Mouse (Mus musculus) cortical plate, adult 2 months (tissue): ENCODE data around the gene Hrct1. TPM values are rescaled to one million over a fixed set of nuclear protein-coding genes. Genes with fewer than 3 reads are reported as not detected.

Experiments used
- H3K27ac ChIP-seq: fragments of 200-500 bp; 2 replicates; pipeline ENCODE4 v1.5.1; 2012; ENCODE audit warnings: low read length, control low read depth, inconsistent platforms; ENCODE audit not compliant: insufficient read depth
- H3K4me1 ChIP-seq: fragments of 200-500 bp; 2 replicates; pipeline ENCODE4 v1.6.1; 2011; ENCODE audit warnings: low read length; ENCODE audit not compliant: control insufficient read depth, insufficient read depth
- H3K4me3 ChIP-seq: fragments of 200-500 bp; 2 replicates; pipeline ENCODE4 v1.5.1; 2011; ENCODE audit warnings: mild to moderate bottlenecking, low read length, control low read depth; ENCODE audit not compliant: insufficient read depth
- CTCF ChIP-seq: fragments of 200-500 bp; IDR thresholded peaks from 2 replicates; pipeline ENCODE4 v1.5.1; 2011; ENCODE audit warnings: mild to moderate bottlenecking, control low read depth, low read length; ENCODE audit not compliant: insufficient read depth; ENCODE audit errors: extremely low read depth
- POLR2A ChIP-seq: fragments of 200-500 bp; IDR thresholded peaks from 2 replicates; pipeline ENCODE4 v1.6.1; 2011; ENCODE audit warnings: mild to moderate bottlenecking, low read length, control low read depth; ENCODE audit not compliant: insufficient read depth; ENCODE audit errors: extremely low read depth
- polyA plus RNA-seq: library from polyadenylated mRNA; depleted of rRNA; stranded (reverse); fragments of >200 nt; gene quantifications from 2 replicates; pipeline ENCODE4 v1.2.3, GENCODE M21; 2012; rRNA removed

Hrct1 gene
- polyA plus RNA-seq, 1 experiment = 1.8 TPM

DNA sequence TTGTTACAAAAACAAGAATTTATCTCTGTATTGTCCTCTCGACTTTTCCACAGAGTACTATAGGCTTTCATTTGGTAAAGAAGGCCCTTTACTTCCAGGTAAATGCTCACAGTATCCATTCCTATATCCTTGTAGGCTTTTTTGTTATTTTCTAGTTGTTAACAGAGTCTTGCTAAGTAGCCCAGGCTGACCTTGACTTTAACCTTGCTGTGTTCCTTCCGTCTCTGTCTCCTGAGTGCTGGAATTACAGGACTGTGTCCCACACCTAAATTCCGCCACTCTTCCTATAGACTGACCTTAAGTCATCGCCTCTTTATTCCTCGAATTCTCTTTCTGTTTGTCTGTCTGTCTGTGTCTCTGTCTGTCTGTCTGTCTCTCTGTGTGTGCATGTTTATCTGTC, 41.4 kb downstream of the Hrct1 start:
- Histone ChIP-seq H3K4me3 (no peak overlapping the region), H3K4me1 (no peaks in the 10 kb centered on the region), H3K27ac (no peak overlapping the region)
- TF ChIP-seq CTCF = no peak
- no peak for TF ChIP-seq POLR2A

DNA sequence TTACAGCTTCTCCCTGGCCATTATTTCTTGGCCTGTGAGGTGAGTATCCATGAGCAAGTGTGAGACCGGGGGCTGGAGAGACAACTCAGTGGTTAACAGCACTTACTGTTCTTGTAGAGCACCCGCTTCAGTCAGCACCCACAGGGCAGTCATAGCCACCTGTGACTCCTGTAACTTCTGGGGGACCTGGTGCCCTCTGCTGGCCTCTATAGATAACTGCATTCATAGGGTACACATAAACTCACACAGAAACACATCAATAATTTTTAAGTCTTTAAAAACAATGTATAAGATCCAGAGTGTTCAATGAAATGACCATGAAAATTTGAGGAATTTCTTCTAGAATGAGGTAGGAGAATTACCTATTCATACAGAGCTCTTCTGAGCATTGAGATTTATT, 42.4 kb downstream of the Hrct1 start:
- Histone ChIP-seq H3K4me3 (no peak overlapping the region), H3K27ac (no peak overlapping the region), H3K4me1 (no peaks in the 10 kb centered on the region)
- TF ChIP-seq POLR2A (no peak), CTCF (no peak)

DNA sequence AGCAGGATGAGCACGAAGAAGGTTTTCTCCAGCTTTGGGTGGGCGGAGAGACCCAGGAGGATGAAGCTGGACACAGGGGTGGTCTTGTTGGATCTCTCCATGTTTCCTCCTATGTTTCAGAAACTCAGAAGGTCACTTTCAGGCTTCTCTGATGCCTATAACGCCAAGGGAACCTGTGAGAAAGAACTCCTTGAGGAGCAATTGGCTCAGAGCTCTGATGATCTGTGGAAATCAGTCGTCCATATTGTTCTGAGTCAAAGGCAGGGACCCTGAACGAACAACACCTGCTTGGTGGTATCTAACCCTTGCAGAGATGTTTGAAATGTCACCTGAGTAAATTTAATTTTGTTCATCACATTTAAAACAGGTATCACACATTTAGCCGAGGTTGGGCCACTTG, 43.9 kb downstream of the Hrct1 start, which contains the start of gene Olfr159:
Olfr159 (minus strand) TSS at position 101 of the 400 bp plus-strand sequence.
- TF ChIP-seq POLR2A (no peak), CTCF (no peak)
- Histone ChIP-seq H3K4me1 (no peaks in the 10 kb centered on the region), H3K27ac (no peak within 1 kb of the TSS), H3K4me3 (no peak within 1 kb of the TSS)

DNA sequence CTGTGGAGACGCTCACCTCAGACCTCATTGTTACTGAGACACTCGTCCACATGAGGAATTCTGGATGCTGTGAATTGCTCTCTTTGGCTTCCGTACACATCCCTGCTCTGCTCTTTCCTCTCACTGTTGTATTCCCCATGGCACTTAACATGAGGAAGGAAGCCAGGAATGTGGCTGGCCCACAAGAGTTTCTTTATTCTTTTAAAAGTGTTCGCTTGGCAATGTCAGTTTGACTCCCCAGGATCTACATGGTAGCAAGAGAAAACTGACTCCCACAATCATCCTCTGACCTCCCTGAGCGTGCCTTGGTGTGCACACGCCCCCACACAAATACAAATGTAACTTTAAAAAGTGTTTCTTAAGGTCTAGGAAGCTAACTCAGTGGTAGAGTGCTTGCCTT, 44.6 kb downstream of the Hrct1 start:
- no peak for TF ChIP-seq POLR2A
- no peak for TF ChIP-seq CTCF
- Histone ChIP-seq H3K4me1 (no peaks in the 10 kb centered on the region), H3K27ac (no peak overlapping the region), H3K4me3 (no peak overlapping the region)

DNA sequence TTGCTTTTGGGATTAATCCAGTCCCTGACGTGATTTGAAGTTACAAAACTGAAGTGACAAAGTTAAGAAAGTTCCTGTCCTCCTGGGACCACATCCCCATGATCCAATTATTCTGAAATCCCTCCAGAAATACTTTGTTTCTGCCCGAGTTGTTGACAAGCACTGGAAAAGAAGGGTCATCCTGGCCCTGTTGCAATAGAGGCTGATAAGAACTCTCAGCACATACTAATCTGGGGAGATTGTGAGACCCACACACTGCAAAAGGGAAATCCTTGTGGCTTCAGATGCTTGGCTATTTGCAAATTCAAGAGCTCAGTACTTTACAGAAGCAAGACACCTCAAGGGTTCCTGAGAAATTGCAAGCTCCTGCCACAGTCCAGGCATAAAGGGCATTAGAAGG, 45.3 kb downstream of the Hrct1 start:
- Histone ChIP-seq H3K27ac (no peak overlapping the region), H3K4me1 (no peaks in the 10 kb centered on the region), H3K4me3 (no peak overlapping the region)
- no peak for TF ChIP-seq CTCF
- no peak for TF ChIP-seq POLR2A

Other genes with a start within 250 kb of the Hrct1 start
- 0.08 TPM in 1 of 2 replicates, not detected in the other for gene Sit1, start 243.5 kb upstream of the Hrct1 start, polyA plus RNA-seq
- gene Ccdc107, start 234.3 kb upstream of the Hrct1 start, polyA plus RNA-seq = 75.7 and 82.6 TPM in 2 replicates
- gene Arhgef39, start 227.5 kb upstream of the Hrct1 start, polyA plus RNA-seq = 0.55 and 2.7 TPM in 2 replicates
- gene Car9, start 220.2 kb upstream of the Hrct1 start, polyA plus RNA-seq = 0.32 and 0.61 TPM in 2 replicates
- gene Tpm2, start 203.4 kb upstream of the Hrct1 start, polyA plus RNA-seq = 10.4 and 12.5 TPM in 2 replicates
- gene Creb3, start 164.9 kb upstream of the Hrct1 start, polyA plus RNA-seq = 61.8 and 65.9 TPM in 2 replicates
- 44.3 and 46.5 TPM in 2 replicates for gene Tln1, start 164.5 kb upstream of the Hrct1 start, polyA plus RNA-seq
- gene Rgp1, start 148.5 kb upstream of the Hrct1 start, polyA plus RNA-seq = 35.7 and 38.8 TPM in 2 replicates
- gene Gba2, start 148.3 kb upstream of the Hrct1 start, polyA plus RNA-seq = 96.7 and 105 TPM in 2 replicates
- gene Msmp, start 142.7 kb upstream of the Hrct1 start, polyA plus RNA-seq = 0.15 and 0.34 TPM in 2 replicates
- gene Npr2, start 95.3 kb upstream of the Hrct1 start, polyA plus RNA-seq = 115 and 129 TPM in 2 replicates
- 2.3 and 2.6 TPM in 2 replicates for gene Spag8, start 73.6 kb upstream of the Hrct1 start, polyA plus RNA-seq
- 81.7 and 84.5 TPM in 2 replicates for gene Hint2, start 70.7 kb upstream of the Hrct1 start, polyA plus RNA-seq
- 36.2 and 36.6 TPM in 2 replicates for gene Tmem8b, start 58.2 kb upstream of the Hrct1 start, polyA plus RNA-seq
- 1.0 TPM in 2 replicates for gene Fam221b, start 58.0 kb upstream of the Hrct1 start, polyA plus RNA-seq
- not detected in 2 replicates for gene Olfr70, start 26.4 kb upstream of the Hrct1 start, polyA plus RNA-seq
- not detected in 2 replicates for gene Olfr71, start 16.9 kb upstream of the Hrct1 start, polyA plus RNA-seq
- gene Spaar, start 2.8 kb downstream of the Hrct1 start, polyA plus RNA-seq = 0.89 and 1.1 TPM in 2 replicates
- gene Olfr159, start 43.8 kb downstream of the Hrct1 start, polyA plus RNA-seq = 0.11 TPM in 1 of 2 replicates, not detected in the other
- not detected in 2 replicates for gene Olfr156, start 96.7 kb downstream of the Hrct1 start, polyA plus RNA-seq
- gene Olfr157, start 113.0 kb downstream of the Hrct1 start, polyA plus RNA-seq = not detected in 2 replicates
- not detected in 2 replicates for gene Olfr155, start 124.4 kb downstream of the Hrct1 start, polyA plus RNA-seq
- gene Reck, start 148.3 kb downstream of the Hrct1 start, polyA plus RNA-seq = 12.9 and 13.1 TPM in 2 replicates
- 2.6 and 3.2 TPM in 2 replicates for gene Glipr2, start 230.2 kb downstream of the Hrct1 start, polyA plus RNA-seq